Mouse (Mus musculus) heart, adult 11 months (tissue): Measurements from ENCODE around the gene Ino80e.
"Not testable (repeated sequence)": the region's sequence is repeated elsewhere in the genome, so short reads cannot be mapped to it uniquely, and the experiment has no call there.

Source experiments
- DNase-seq: peaks from one replicate; pipeline ENCODE4 v3.0.0; 2022

Ino80e gene

DNA sequence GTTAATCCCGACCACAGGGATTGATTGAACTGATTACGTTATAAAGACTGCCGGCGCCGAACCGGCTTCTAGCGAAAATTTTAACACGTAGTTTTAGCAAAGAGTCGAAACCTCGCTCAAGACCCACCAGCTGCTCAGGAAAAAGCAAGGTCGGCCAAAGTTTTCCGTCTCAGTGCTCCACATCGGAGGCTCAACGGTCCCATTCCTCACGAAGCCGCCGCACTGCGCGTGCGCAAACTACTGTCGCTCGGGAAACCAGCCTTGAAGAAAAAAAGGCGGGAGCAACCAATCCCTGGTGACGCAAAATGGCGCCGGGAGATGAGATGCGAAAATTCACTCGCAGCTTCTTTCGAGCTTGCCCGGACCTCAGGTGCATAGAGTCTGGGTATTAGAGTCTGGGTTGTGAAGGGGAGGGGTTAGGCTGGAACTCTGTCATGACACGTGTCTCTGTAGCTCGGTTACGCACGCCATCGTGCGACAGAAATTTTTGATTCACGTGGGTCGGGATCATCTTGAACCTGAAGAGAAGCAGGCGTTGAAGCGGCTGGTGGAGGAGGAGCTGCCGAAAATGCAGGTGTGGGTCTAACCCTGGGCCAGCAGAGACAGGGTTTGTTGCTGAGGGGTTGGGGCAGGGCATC lies at the start of gene Ino80e:
Ino80e (minus strand) TSS at position 231 of the 638 bp plus-strand sequence.
- peak; percentile 99 for DNase-seq

- no peak for DNase-seq
Measured at GRCm38 (mm10) chr7:126905590-126905989, 43.4 kb upstream of the Ino80e start.

GRCm38 (mm10) chr7:126899781-126900180 lies 37.6 kb upstream of the Ino80e start:
- DNase-seq = not testable (repeated sequence)

DNA sequence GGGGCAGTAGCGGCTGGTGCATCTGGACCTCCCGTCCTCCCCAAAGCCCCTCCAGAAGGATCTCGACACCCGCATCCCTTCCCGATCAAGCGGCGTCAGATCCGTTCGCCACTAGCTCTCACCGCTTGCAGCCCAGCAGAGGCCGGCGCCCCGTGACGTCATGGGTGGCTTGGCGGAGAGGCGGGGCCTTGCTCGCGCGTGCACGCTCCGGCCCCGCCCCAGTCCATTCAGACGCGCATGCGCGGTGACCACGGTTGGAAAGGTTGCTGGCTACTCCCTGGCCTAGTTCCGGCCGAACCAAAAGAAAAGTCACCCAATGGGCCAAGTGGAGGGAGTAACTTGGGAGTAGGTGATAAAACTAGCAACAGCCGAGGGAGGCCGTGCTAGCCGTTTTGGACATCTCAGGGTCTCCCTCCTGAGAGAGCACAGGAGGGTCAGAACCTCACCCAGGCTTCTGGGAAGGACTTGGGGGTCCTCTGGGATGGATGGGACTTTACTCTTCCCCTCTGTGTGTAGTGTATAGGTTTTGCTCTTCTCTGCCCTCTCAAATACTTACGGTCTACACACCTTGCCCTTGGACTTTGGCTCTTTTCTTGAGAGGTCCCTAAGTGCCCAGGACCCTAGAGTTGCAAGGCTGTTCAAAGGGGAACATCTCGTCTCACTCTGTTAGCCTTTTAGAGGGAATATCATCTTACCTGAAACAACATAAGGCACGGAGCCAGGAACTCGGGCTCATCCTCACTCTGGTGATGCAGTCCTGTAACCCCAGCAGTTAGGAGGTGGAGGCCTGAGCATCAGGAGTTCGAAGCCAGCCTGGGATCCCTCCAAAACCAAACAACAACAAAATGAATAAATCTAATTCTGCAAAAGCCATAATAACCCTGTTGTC lies 36.2 kb upstream of the Ino80e start:
- peak; percentile 100 for DNase-seq

GRCm38 (mm10) chr7:126897390-126898101 lies 35.4 kb upstream of the Ino80e start:
- DNase-seq = peak; percentile 97

DNA sequence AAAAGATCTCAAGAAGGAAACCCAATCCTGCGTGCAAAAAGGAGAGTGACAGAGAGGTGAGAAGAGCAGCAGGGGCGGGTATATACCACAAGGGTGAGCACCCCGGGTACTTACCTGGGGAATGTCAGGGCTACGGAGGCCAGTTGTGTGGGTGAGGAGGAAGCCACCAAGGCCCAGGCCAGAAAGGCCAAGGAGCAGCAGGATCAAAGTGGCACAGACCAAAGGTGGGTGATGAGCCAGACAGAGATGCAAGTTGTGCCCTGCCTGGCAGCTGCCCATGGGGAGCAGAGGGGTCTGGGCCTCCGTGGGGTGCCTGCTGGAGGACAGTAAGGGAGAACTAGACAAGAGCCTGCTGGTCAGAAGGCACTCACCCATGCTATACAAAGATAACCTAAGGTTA lies 34.7 kb upstream of the Ino80e start:
- DNase-seq = peak; percentile 94

DNA sequence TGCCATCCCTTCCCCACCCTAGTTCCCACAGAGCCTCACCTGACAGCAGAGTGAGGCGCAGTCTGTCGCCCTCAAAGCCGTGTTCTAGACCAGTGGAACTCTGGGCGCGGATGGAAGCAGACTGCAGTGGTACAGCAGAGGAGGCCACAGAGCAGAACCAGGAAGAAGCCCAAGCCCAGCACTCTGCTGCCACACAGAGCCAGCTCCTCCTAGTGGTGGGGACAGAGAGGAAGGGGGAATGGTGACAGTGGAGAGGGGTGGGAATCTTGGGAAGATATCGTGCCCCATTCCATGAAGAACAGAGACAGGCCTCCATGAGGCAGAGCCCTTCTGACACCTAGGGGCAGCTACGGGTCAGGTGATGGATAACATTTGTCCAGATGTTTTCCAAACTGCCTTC lies 26.7 kb upstream of the Ino80e start:
- DNase-seq = peak; percentile 94

GRCm38 (mm10) chr7:126887281-126887680 lies 25.1 kb upstream of the Ino80e start:
- DNase-seq = no peak

DNA sequence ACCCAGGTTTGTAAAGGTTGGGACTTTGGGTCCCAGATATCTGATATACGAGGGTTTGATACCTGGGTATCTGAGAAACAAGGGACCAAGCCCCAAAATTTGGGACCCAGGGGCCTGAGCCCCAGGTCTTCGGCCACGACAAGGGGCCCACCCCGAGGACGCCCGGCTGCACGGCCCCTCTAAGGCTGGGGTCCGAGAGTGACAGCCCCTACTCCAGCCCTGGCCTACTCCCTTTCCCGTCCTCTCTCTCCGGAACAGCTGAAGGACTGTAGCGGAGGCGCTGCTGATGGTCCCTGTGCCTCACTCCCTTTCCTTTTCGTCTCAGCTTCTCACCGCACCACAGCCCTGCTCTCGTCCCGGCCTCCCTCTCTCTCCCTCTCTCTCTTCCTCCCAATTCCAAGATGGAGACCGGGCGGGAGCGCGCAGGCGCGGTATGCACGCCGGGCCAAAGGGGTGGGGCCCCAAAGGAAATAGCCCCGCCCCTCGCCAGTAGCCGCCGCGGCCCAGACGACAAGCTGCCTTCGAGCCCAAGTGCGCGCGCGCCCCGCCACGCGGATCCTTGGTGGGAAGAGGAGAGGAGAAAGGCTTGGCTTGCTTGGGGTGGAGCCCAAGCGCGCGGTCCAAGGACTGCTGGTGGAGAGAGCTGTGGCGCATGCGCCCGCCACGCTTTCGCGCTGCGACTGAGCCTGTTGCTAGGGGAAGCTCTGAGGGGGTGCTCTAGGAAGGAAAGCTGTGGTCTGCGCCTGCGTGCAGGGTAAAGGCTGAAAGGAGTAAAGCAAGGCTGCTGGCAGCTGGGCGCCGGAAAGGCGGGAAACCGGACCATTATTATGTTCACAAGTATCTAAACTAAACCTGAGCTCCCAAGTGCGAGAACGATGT lies 22.3 kb upstream of the Ino80e start, which contains the start of gene Taok2:
Taok2 (minus strand) TSS at position 418 of the 879 bp plus-strand sequence.
- peak; percentile 100 for DNase-seq

- DNase-seq = peak; percentile 97
Measured at GRCm38 (mm10) chr7:126883731-126884181, 21.6 kb upstream of the Ino80e start.

- DNase-seq = peak; percentile 98
Measured at GRCm38 (mm10) chr7:126881040-126881439, 18.9 kb upstream of the Ino80e start.

GRCm38 (mm10) chr7:126877239-126877638 lies 15.1 kb upstream of the Ino80e start:
- peak; percentile 60 for DNase-seq

DNA sequence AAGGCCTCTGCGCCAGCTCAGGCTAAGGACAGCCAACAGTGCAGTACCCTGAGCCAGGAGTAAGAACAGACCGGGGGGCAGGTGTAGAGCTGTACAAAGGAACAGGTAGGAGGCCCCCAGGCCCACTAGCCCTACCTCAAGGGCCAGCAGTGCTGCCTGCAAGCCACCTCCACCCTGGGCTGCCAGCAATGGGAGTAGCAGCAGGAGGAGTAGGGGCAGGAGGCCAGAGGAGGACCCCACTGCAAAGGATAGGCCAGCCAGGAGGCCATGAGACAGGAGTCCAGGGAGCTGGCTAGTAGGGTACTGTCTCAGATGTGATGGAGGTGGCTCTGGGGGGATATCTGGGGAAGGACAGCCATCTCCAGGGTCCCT lies 8.3 kb upstream of the Ino80e start:
- DNase-seq = peak; percentile 92

DNA sequence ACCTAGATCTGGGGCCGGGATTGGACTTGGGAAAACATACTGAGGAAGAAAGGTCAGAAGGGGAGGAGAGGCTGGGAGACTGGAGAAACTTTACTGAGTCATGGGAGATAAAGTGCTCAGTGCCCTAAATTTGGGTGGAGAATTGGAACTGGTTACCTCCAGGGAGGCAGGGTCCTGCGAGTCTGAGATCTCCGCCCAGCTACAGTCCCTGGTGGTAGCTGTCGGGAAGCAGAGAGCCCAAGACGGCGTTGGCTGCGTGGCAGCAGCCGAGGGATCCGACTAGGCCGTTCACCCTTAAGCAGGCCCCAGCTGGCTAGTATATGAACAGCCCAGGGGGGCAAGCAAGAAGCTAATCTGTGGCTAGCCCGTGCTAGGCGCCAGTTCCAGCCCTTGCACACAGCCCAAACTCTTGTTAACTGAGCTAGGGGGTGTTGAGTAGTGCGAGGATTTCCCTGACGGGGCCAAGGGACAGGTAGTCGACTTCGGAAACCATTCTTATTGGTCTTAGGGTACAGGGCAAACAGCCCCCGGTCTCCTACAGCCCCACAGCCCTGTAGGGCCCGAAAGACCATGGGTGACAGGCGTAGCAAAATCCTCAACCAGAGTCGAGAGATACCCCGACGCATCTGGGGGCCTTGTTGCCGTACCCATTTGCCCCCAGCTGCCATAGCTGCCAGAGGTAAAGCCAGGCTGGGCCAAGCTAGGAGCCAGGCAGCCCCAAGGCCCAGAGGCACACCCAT lies 7.8 kb upstream of the Ino80e start:
- DNase-seq = peak; percentile 95

- no peak for DNase-seq
Measured at GRCm38 (mm10) chr7:126868003-126868402, 5.8 kb upstream of the Ino80e start.

DNA sequence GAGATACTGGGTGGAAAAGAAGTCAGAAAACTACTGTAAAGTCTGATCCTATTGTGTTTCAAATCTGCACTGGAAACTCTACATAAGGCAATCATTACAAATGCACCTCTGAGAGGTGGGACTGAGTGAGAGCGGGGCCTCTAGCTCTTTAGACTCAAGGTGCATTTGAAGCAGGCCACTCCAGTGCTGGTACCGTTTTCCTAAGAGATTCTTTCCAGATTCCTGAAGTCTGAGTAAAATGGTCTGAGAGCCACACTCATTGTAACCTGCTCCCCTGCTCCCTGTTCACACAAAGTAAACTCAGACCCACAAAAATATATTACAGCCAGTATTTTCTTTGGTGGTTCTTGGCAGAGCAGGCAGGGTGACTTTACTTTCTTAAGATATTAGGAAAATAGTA lies 5.4 kb upstream of the Ino80e start:
- DNase-seq = no peak

GRCm38 (mm10) chr7:126863791-126864190 lies 1.6 kb upstream of the Ino80e start:
- no peak for DNase-seq

DNA sequence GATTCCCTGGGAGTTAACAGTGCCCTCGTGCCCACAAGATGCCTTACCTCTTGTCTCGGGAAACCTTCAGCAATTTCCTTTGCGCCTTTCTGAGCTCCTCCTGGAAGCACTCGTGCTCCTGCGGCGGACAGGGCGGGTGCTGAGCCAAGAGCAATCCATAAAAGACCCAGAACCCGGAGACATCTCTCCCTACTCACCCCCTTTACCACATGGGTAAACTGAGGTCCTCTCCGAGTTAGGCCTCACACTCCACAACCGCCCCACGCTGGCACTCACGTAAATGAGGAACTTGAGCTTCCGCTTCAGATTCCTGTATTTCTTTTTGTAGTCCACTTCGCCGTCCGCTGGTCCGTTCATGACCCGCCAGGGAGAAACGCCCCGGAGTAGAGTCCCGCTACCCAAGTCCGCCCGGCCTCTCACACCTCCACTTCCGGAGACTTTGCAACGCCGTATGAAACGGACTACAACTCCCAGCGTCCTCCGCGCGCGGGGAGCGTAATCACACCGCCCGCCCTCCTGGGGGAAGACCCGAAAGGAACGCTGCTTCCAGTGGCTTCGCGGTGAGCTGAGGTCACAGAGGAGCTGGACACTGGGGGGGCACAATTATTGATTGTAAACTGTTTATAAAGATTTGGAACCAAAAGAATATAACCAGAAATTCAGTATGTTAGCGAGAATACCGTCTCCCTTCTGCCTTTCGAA lies 597 bp downstream of the Ino80e start, which contains the start of gene Hirip3:
Hirip3 (plus strand) TSS at position 544 of the 702 bp plus-strand sequence.
- DNase-seq = peak; percentile 99

DNA sequence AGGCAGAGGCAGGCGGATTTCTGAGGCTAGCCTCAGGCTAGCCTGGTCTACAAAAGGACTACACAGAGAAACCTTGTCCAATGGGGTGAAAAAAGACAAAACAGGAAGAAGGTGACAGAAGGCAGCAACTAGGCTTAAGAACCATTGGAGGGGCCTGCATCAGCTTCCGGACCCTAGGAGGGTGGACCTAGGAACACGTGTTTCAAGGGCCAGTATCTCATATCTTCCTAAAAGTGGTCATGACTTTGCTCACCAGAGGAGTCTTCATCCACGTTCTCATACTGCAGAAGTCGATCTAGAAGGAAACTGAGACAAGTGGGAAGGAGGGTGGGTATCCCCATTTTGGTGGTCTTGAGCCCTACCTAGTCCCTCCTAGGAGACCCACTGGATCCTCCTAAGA lies 1.2 kb downstream of the Ino80e start:
- no peak for DNase-seq

DNA sequence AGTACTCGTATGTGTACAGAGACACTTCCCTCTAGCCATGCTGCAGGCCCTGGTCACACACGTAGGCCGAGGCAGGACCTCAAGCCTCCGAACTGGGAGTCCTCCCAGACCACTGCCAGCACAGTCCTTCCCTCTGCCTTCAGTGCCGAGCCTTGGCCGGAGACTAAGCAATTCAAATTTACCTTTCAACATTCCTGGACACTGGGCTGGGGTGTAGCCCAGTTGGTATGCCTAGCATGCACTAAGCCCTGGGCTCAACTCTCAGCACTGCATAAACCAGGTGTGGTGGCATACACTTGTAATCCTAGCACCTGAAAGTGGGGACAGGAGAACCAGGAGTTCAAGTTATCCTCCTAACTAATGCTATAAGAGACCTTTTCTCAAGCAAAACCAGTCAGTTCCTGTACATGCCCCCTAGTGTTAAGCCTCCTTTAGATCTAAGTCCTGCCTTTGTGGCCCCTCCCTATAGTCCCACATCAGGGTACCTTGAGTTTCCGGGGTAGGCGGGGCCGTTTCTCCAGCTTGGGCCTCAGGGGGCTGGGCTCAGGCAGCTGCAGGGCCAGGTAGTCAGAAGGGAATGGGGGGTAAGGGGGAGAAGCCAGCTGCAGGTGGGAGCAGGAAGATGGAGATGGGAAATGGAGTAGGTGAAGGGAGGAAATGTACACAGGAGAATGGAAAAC lies 5.3 kb downstream of the Ino80e start:
- DNase-seq = no peak
